Mouse (Mus musculus) midbrain, embryonic 14.5 days (tissue): ENCODE data around the gene Obp2a. TPM values are rescaled to one million over a fixed set of nuclear protein-coding genes. Genes with fewer than 3 reads are reported as not detected.
"Not testable (repeated sequence)": the region's sequence is repeated elsewhere in the genome, so short reads cannot be mapped to it uniquely, and the experiment has no call there.

Source experiments
- ATAC-seq: fragments of 200-750 bp; cut with Nextera tagmentation; 2 replicates; pipeline ENCODE4 v1.8.0; 2017; ENCODE audit warnings: moderate number of reproducible peaks, moderate library complexity; ENCODE audit not compliant: low FRiP score, low TSS enrichment
- DNase-seq: peaks from one replicate; pipeline ENCODE4 v3.0.0-alpha.2; 2015
- H3K27ac ChIP-seq: fragments of 300-500 bp; sonication (generic); replicated peaks from 2 replicates; pipeline ENCODE4 v1.5.1; 2014; ENCODE audit warnings: mild to moderate bottlenecking, low read depth, low read length, moderate library complexity
- H3K27me3 ChIP-seq: fragments of 300-500 bp; sonication (generic); 2 replicates; pipeline ENCODE4 v1.6.1; 2014; ENCODE audit warnings: low read length, control low read depth, mixed read lengths; ENCODE audit not compliant: control insufficient read depth, insufficient read depth
- H3K36me3 ChIP-seq: fragments of 300-500 bp; sonication (generic); 2 replicates; pipeline ENCODE4 v1.6.1; 2014; ENCODE audit warnings: low read length, control low read depth; ENCODE audit not compliant: control insufficient read depth, insufficient read depth
- H3K4me1 ChIP-seq: fragments of 300-500 bp; sonication (generic); 2 replicates; pipeline ENCODE4 v1.6.1; 2014; ENCODE audit warnings: mild to moderate bottlenecking, antibody characterized with exemption, low read length, control low read depth; ENCODE audit not compliant: control insufficient read depth, insufficient read depth
- H3K4me2 ChIP-seq: fragments of 300-500 bp; sonication (generic); 2 replicates; pipeline ENCODE4 v1.6.1; 2014; ENCODE audit warnings: mild to moderate bottlenecking, low read length, moderate library complexity
- H3K4me3 ChIP-seq: fragments of 300-500 bp; sonication (generic); replicated peaks from 2 replicates; pipeline ENCODE4 v1.5.1; 2014; ENCODE audit warnings: low read depth, low read length
- H3K9ac ChIP-seq: fragments of 300-500 bp; sonication (generic); replicated peaks from 2 replicates; pipeline ENCODE4 v1.6.1; 2014; ENCODE audit warnings: mild to moderate bottlenecking, low read length, moderate library complexity
- H3K9me3 ChIP-seq: fragments of 300-500 bp; sonication (generic); 2 replicates; pipeline ENCODE4 v1.6.1; 2016; ENCODE audit warnings: low read length, control low read depth, mixed read lengths; ENCODE audit not compliant: control insufficient read depth
- WGBS: fragments of 180-500 bp; shearing (Covaris S2); extraction: QIAGEN DNeasy Blood & Tissue Kit; methylation state at CpG from one replicate; pipeline ENCODE4 v1.1.7; 2014; 5-methylcytosine and 5-hydroxymethylcytosine counted together
- polyA plus RNA-seq: library from polyadenylated mRNA; unstranded; fragments of >200 nt; fragmentation: Nextera tagmentation; extraction: Ambion mirVana; gene quantifications from 2 replicates; pipeline ENCODE4 v1.2.1, GENCODE M21; 2014

Gene Obp2a
- not detected in 2 replicates for polyA plus RNA-seq

- DNase-seq, H3K9ac ChIP-seq, H3K36me3 ChIP-seq, ATAC-seq, H3K27ac ChIP-seq, H3K27me3 ChIP-seq, H3K4me3 ChIP-seq, H3K4me2 ChIP-seq, H3K4me1 ChIP-seq, H3K9me3 ChIP-seq: not testable (repeated sequence)
- 86% methylated on average over 3 of the region's 3 CpGs for WGBS
Observed at GRCm38 (mm10) chr2:25699743-25700142, at the start of gene Obp2a. TSS of gene Obp2a (plus strand) at chr2:25700043.

DNA sequence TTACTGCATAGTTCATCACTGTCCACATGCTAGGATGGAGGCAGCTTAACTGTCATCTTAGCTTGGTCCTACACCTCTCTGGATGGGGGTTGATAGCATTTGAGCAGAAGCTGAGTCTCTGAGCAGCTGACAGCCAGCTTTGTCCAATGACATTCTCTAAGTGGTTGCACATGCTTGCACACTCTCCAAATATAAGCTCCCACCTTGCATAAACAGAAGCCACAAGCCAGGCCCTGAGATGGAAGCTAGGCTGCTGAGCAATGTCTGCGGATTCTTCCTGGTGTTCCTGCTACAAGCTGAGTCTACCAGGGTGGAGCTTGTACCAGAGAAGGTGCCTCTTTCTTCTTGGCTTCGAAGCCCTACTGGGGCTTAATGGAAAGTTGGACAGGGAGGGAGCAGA lies 46.9 kb upstream of the Obp2a start, which contains the start of gene Lcn8:
TSS of gene Lcn8 (plus strand) at position 219 of the 400 bp plus-strand sequence.
- no peak within 1 kb of the TSS for H3K9ac ChIP-seq
- H3K4me2 ChIP-seq = no peak within 1 kb of the TSS
- ATAC-seq = no peak
- H3K9me3 ChIP-seq = no peaks in the 10 kb centered on the region
- H3K4me3 ChIP-seq = no peak within 1 kb of the TSS
- no peaks in the 10 kb centered on the region for H3K36me3 ChIP-seq
- 69% methylated on average over 2 of the region's 2 CpGs for WGBS
- no peak for DNase-seq
- no peak within 1 kb of the TSS for H3K27ac ChIP-seq
- no peaks in the 10 kb centered on the region for H3K27me3 ChIP-seq
- H3K4me1 ChIP-seq = no peaks in the 10 kb centered on the region

DNA sequence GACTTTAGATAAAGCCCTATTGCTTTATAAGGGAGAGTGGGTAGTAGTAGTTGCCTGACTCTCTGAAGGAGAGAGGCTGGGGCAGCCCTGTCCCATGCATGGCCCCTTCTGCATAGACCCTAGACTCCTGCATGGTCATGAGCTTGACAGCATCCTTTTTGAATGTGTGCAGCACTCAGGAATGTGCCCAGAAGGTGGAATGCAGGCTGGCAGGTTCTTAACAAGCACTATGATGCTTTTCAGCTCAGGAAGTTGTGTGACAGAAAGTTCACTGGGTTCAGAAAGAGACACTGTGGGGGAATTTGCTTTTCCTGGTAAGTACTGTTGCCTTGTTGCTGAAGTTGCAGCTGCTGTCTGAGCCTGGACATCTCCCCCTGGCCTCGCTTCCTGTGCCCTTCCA lies 45.3 kb upstream of the Obp2a start:
- Histone ChIP-seq H3K4me3 (no peak overlapping the region), H3K27me3 (no peaks in the 10 kb centered on the region), H3K9me3 (no peaks in the 10 kb centered on the region), H3K27ac (no peak overlapping the region), H3K36me3 (no peaks in the 10 kb centered on the region), H3K9ac (no peak overlapping the region), H3K4me2 (no peak overlapping the region), H3K4me1 (no peaks in the 10 kb centered on the region)
- ATAC-seq (no peak), DNase-seq (no peak)
- 67% methylated on average over 1 of the region's 1 CpGs for WGBS

DNA sequence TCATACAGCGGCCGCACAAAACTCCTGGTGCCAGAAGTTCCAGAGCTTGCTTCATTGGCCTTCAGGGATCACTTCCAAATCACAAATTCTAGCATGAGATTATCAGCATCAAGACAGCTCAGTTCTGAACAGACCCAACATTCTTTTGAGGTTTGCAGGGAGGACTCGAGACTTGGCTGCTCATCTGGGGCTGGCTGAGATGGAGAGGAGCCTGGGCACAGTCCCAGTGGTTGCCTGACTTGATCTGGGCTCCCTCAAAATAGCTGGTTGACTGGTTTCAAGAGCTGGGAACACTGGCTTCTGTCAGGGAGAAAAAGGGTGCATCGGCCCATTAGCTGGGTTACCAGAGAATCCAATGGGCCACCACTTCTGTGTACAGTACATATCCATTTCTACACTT lies 43.2 kb upstream of the Obp2a start:
- no peak overlapping the region for H3K4me3 ChIP-seq
- WGBS = 92% methylated on average over 4 of the region's 4 CpGs
- no peak overlapping the region for H3K4me2 ChIP-seq
- H3K36me3 ChIP-seq = no peaks in the 10 kb centered on the region
- no peak for DNase-seq
- no peaks in the 10 kb centered on the region for H3K9me3 ChIP-seq
- no peaks in the 10 kb centered on the region for H3K4me1 ChIP-seq
- no peak overlapping the region for H3K9ac ChIP-seq
- H3K27me3 ChIP-seq = no peaks in the 10 kb centered on the region
- no peak overlapping the region for H3K27ac ChIP-seq
- ATAC-seq = no peak

DNA sequence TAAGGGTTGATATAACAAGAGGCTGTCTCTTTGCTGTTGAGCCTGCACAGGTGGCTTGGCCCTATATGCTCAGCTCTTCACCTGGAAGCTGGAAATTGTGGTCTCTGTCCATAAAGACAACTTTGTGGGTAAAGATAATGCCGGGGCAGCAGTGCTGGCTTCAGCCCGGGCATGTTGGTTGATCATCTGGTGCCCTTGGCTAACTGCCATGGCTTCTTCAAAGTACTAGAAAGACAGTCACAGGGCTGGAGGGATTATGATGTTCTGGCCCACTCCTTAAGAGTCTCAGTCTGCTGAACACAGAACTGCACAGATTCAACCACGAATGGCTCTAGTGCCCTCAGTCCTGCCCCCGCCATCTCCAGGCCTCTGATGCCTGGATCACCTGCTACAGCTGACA lies 42.6 kb upstream of the Obp2a start:
- Histone ChIP-seq H3K4me1 (no peaks in the 10 kb centered on the region), H3K4me2 (no peak overlapping the region), H3K9me3 (no peaks in the 10 kb centered on the region), H3K36me3 (no peaks in the 10 kb centered on the region), H3K4me3 (no peak overlapping the region), H3K27ac (no peak overlapping the region), H3K27me3 (no peaks in the 10 kb centered on the region), H3K9ac (no peak overlapping the region)
- WGBS = 81% methylated on average over 4 of the region's 4 CpGs
- ATAC-seq = no peak
- no peak for DNase-seq

DNA sequence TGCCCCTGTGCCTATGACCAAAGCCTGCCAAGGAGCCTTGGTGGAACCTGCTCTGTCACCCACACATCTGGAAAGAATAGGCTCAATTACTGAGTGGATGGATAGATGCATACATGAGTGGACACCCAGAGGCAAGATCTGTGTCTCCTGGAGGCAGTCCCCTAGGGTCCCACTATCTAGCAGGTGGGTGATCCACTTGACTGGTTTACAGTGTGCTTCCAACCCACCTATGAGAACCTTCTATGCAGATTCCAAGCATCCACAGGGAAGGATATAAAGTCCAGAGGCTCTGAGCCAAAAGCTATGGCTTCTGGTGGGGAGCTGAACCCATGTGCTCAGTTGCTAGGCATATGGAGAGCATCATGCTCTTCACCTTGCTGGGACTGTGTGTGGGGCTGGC lies 42.2 kb upstream of the Obp2a start, which contains the start of gene Lcn5:
TSS of gene Lcn5 (plus strand) at position 301 of the 400 bp plus-strand sequence.
- H3K4me1 ChIP-seq = no peaks in the 10 kb centered on the region
- no peaks in the 10 kb centered on the region for H3K27me3 ChIP-seq
- H3K4me2 ChIP-seq = no peak within 1 kb of the TSS
- ATAC-seq (no peak), DNase-seq (no peak)
- no peaks in the 10 kb centered on the region for H3K36me3 ChIP-seq
- no peak within 1 kb of the TSS for H3K4me3 ChIP-seq
- no peak within 1 kb of the TSS for H3K9ac ChIP-seq
- H3K9me3 ChIP-seq = no peaks in the 10 kb centered on the region
- H3K27ac ChIP-seq = no peak within 1 kb of the TSS

DNA sequence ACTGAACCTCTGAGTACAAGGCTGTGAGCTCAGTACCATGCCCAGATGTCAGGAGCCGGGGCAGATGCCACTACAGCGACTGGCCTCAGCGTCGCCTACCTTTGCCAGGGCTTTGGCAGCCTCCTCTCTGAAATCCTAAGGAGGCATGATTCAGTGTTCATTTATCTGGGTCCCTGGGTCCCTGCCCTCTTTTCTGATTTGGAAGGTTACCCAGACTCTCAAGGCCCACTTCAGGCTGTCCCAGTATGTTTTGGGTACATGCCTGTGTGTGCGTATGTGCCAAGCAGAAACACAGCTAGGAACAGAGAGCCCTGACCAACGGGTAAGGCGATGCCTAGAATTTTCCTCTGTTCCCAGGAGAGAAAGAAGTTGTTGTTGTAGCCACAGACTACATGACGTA lies 39.6 kb upstream of the Obp2a start:
- ATAC-seq (no peak), DNase-seq (no peak)
- no peaks in the 10 kb centered on the region for H3K27me3 ChIP-seq
- H3K9ac ChIP-seq = no peak overlapping the region
- H3K27ac ChIP-seq = no peak overlapping the region
- no peaks in the 10 kb centered on the region for H3K4me1 ChIP-seq
- H3K4me2 ChIP-seq = no peak overlapping the region
- WGBS = 93% methylated on average over 8 of the region's 8 CpGs
- H3K36me3 ChIP-seq = no peaks in the 10 kb centered on the region
- no peaks in the 10 kb centered on the region for H3K9me3 ChIP-seq
- H3K4me3 ChIP-seq = no peak overlapping the region

DNA sequence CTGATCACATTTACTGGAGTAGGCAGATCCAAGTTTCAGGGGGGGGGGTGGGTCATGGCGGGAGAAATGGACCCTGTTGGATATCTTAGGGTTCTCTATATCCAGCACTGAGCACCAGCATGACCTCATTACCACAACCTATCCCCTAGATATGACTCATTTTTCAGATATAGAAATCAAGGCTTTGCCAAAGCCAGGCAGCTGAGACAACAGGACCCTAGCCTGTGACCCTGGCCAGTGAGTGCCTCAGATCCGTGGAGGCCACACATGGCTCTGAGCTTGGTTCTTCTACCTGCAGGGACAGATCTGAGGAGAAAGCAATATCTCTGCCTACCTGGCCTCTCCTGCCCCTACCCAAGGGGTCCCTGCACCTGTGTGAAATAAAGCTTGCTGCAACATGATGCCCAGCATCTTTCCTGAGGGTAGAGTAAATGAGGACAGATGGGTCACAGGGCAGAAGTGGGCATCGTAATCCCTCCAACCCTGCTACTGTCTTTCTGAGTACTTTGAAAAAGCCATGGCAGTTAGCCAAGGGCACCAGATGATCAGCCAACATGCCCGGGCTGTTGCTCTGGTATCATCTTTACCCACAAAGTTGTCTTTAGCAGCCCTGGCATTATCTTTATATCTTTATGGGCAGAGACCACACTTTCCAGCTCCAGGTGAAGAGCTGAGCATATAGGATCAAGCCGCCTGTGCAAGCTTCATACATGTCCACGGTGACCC lies 38.4 kb upstream of the Obp2a start:
- Histone ChIP-seq H3K9ac (no peak overlapping the region), H3K4me3 (no peak overlapping the region), H3K4me2 (no peak overlapping the region), H3K36me3 (no peaks in the 10 kb centered on the region), H3K27me3 (no peaks in the 10 kb centered on the region), H3K27ac (no peak overlapping the region), H3K9me3 (no peaks in the 10 kb centered on the region), H3K4me1 (no peaks in the 10 kb centered on the region)
- WGBS = 89% methylated on average over 6 of the region's 6 CpGs
- ATAC-seq = no peak
- no peak for DNase-seq

- Histone ChIP-seq H3K27ac (no peak overlapping the region), H3K36me3 (no peaks in the 10 kb centered on the region), H3K9ac (no peak overlapping the region), H3K4me3 (no peak overlapping the region), H3K4me1 (no peaks in the 10 kb centered on the region), H3K9me3 (no peaks in the 10 kb centered on the region), H3K27me3 (no peaks in the 10 kb centered on the region), H3K4me2 (no peak overlapping the region)
- DNase-seq (peak; percentile 59), ATAC-seq (no peak)
- WGBS = 73% methylated on average over 1 of the region's 1 CpGs
Observed at GRCm38 (mm10) chr2:25663511-25663910, 36.3 kb upstream of the Obp2a start.
